Mouse (Mus musculus): ENCODE measurements around the gene Procr. TPM values are rescaled to one million over a fixed set of nuclear protein-coding genes. Genes with fewer than 3 reads are reported as not detected.

The Procr gene
- total RNA-seq, 2 experiments from 2014 or later: 1.8 to 1.9 TPM

DNA sequence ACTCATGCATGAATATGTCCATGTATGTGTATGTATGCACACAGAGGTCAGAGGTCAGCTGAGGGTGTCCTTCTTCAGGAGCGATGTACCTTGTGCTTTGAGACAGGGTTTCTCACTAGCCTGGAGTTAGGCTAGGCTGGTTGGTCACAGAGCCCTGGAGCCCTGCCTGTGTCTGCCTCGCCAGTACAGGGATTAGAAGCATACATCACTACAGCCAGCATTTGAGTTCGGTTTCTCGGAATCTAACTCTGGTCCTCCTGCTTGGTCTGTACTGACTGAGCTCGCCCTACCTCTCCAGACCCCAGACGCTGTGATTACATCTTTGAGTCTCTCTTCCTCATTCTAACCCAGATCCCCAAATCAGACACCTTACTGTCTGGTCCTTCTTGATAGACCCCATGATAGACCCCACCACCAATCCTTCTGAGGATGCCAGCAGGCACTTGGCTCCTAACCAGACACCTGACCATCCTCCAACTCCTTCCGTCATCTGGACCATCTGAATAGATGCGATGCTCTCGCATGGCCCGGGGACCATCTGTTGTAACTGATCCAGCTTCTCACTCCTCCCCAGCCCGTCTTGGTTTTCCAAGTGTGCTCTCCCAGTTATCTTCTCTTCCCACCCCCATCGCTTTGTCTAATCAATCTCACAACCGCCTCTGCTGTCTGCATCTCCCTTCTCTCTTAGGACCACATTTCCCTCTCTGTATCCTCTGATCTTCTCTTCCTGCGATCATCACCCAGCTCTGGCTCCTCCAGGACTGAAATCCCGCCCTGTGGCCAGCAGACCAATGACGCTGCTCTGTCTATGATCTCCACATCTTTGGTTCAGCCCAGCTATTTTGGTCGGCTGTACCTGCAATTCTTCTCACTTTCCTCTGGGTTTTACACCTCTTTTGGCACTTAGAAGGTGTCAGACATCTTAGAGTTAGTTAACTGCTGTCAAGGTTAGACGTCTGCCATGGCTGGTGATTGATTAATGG lies 37.3 kb downstream of the Procr start:
- intact Hi-C loops (cut with DNase I): no loop called here
- DNase-seq (ENCODE audit: low spot score in 2 of 2): no peak

- no peak for DNase-seq (ENCODE audit: low spot score in 2 of 2)
- intact Hi-C loops (cut with DNase I): no loop called here
Measured at GRCm38 (mm10) chr2:155792899-155793298, 42.0 kb downstream of the Procr start.

DNA sequence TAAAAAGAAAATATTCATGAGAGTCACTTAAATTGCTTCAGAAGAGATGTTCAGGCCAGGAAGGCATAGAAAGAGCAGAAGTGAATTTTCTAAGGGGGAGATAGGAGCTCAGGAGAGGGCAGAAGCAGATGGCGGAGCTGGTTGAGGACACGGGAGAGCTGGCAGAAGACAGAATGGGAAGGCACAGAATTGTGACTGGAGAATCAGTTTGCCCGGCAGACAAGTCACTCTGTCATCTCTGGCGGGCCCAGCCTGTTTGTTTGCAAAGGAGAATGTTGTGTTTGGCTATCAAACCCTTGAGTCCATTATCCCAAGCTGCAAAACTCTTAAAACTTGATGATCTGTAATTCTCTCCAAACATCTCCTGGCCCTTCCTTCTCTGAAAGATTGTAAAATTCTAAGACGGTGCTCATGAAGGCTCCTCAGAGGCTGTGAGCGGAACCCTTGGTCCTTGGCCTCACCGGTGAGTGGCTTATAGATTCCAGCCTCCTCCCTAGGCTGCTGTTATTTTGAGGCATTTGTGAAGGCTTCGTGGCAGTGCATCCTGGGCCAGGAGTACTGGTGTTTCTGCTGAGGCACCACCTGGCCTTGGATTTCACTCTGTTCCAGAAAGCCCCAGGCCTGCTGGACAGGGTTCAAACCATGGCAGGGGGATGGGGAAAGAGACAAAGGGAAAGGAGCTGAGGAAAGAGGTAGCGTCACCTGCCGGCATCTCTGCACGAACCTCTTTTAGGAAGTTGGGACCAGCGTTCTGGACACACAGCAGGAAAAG lies 43.9 kb downstream of the Procr start:
- DNase-seq (ENCODE audit: low spot score in 2 of 2): no peak
- intact Hi-C loops (cut with DNase I): no loop called here

- intact Hi-C loops (cut with DNase I): no loop called here
- DNase-seq (ENCODE audit: low spot score in 2 of 2): no peak
Measured at GRCm38 (mm10) chr2:155798613-155799012, 47.7 kb downstream of the Procr start.

DNA sequence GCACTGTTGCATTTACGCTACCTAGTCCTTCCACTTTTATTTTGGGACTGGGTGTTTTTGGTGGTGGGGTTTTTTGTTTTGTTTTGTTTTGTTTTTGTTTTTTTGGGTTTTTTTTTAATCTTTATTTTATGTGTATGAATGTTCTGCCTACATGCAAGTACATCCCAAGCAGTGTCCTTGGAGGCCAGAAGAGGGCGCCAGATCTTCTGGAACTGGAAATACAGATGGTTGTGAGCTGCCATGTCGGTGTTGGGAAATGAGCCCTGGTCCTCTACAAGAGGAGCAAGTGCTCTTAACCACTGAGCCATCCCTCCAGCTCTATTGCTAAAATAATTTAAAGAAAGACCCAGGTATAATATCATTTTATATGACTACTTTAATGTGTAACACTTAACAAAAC lies 51.8 kb downstream of the Procr start:
- DNase-seq (ENCODE audit: low spot score in 2 of 2): no peak
- intact Hi-C loops (cut with DNase I): no loop called here

DNA sequence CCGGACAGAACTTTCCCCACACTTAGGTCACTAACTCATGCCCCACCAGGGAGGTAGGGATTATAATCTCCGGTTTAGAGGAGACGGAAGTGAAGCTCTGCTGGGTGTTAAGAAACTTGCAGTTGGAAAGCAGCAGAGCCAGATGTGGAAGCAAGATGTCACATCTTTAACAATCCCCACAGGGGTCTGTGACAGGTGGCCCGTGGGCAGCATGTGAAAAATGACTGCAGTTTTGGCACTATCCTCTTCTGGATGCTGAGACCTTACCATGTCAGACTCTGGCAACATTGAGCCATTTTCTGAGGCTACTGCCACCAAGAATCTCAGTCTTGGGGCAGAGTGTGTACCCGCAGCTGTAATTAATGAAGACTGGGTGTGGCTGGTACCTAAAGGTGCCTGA lies 53.1 kb downstream of the Procr start:
- no peak for DNase-seq (ENCODE audit: low spot score in 2 of 2)
- intact Hi-C loops (cut with DNase I): no loop called here

Other genes starting within 250 kb of the Procr start
- gene Acss2, start 233.2 kb upstream of the Procr start, total RNA-seq (2021): 10 to 100 TPM; 46.6 to 52.7 TPM
- gene Ggt7, start 232.9 kb upstream of the Procr start, total RNA-seq (2021): 100 to 1,000 TPM; 112 to 120 TPM
- 10 to 100 TPM; 15.8 to 18.3 TPM for gene Gss, start 158.3 kb upstream of the Procr start, total RNA-seq (2021)
- 1 to 10 TPM; 4.5 to 5.6 TPM for gene Myh7b, start 139.9 kb upstream of the Procr start, total RNA-seq (2021)
- gene Trpc4ap, start 58.7 kb upstream of the Procr start, total RNA-seq (2021): 100 to 1,000 TPM; 140 TPM
- gene Edem2, start 21.6 kb upstream of the Procr start, total RNA-seq (2021): 10 to 100 TPM; 16.6 to 17.8 TPM
- gene Gm17581, start 15.3 kb upstream of the Procr start, total RNA-seq (2021): not detected
- 10 to 100 TPM; 45.8 to 50.0 TPM for gene Mmp24, start 24.2 kb downstream of the Procr start, total RNA-seq (2021)
- gene BC029722, start 68.3 kb downstream of the Procr start, total RNA-seq (2021): 10 to 100 TPM; 45.7 to 50.3 TPM
- gene Eif6, start 75.8 kb downstream of the Procr start, total RNA-seq (2021): 10 to 100 TPM; 65.3 to 67.6 TPM
- not detected for gene Fam83c, start 83.7 kb downstream of the Procr start, total RNA-seq (2021)
- gene Uqcc1, start 179.2 kb downstream of the Procr start, total RNA-seq (2021): 10 to 100 TPM; 45.8 to 50.2 TPM
- not detected for gene Gm15557, start 189.6 kb downstream of the Procr start, total RNA-seq (2021)
- under 1 TPM; 0.29 to 0.55 TPM for gene Gdf5, start 194.2 kb downstream of the Procr start, total RNA-seq (2021)
- gene Cep250, start 205.3 kb downstream of the Procr start, total RNA-seq (2021): 10 to 100 TPM; 15.1 to 16.3 TPM

Data from left cerebral cortex, postnatal 14 days (tissue).